Mouse (Mus musculus): ENCODE results near the gene Ephb3. TPM values are rescaled to one million over a fixed set of nuclear protein-coding genes. Genes with fewer than 3 reads are reported as not detected.
"Not testable (repeated sequence)": the region's sequence is repeated elsewhere in the genome, so short reads cannot be mapped to it uniquely, and the experiment has no call there.

The Ephb3 gene
- polyA plus RNA-seq (2015; fragmentation: Nextera tagmentation; extraction: Ambion mirVana), result 7.1 and 8.1 TPM in 2 replicates

DNA sequence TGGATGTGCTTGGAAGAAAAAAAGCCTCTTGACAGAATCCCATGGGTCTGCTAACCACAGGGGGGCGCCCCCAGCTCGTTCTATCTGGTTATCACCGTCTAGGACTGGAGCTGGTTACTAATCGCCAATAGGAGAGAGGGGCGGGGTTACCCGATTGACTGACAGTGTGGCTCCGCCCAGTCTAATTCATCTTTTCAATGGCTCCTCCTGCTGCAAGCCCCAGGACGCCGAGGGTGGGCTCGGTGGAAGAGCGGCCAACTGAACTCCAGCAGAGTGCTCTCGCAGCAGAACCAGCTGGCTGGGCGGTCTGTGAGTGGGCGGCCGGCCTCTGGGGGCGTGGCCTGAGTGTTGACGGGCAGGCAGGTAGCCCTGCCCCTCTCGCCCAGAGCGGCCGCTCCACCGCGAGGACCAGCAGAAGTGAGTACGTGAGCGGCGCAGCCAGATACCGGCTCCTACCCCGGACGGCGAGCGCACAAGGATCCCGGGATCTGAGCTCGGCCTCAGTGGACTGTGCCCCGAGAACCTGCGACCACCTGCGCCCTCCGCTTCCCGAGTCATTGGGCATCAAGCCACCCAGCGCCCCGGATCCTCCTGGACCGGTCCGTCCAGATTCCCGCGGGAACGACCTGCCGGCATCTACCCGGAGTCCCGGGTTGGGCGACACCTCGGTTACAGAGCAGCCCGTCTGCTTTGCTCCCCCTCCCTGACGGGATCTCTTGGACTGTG lies at the start of gene Ephb3:
Gene Ephb3, plus strand, starts transcription at position 389 of the 726 bp plus-strand sequence.
- under 1% methylated on average over 51 of the region's 51 CpGs for WGBS
- peak within 1 kb of the TSS; percentile 76 for H3K9ac ChIP-seq
- peaks cover 28% of the 10 kb centered on the region for H3K27me3 ChIP-seq
- peak within 1 kb of the TSS; percentile 78 for H3K4me2 ChIP-seq
- no peaks in the 10 kb centered on the region for H3K9me3 ChIP-seq (replicated peaks)
- peak within 1 kb of the TSS; percentile 63 for H3K27ac ChIP-seq
- peak within 1 kb of the TSS; percentile 72 for H3K4me3 ChIP-seq
- peaks cover 27% of the 10 kb centered on the region for H3K4me1 ChIP-seq
- H3K36me3 ChIP-seq (ENCODE audit: poor library complexity, severe bottlenecking), result no peaks in the 10 kb centered on the region
- ATAC-seq, result peak; percentile 98

DNA sequence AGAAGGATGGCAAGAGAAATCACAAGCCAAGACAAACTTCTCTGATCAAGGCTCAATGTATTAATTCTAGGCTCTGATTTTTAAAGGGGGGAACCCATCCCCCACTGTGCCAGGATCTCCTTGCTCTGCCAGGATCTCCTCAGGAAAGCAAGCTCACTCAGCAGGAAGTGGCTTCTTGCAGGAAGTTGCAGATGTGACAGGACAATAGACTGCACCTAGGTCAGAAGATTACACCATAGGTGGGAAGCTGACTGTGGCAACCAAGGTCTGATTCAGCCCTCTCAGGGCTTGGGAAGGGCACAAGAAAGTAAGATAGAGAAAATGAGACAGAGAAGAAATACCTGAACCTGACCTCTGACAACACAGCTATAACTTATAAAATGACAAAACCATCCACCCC lies 48.3 kb upstream of the Ephb3 start:
- H3K27ac ChIP-seq; H3K27me3 ChIP-seq; H3K9me3 ChIP-seq (replicated peaks); ATAC-seq; H3K4me2 ChIP-seq; H3K4me3 ChIP-seq; H3K4me1 ChIP-seq; H3K36me3 ChIP-seq (ENCODE audit: poor library complexity, severe bottlenecking); H3K9ac ChIP-seq: not testable (repeated sequence)

DNA sequence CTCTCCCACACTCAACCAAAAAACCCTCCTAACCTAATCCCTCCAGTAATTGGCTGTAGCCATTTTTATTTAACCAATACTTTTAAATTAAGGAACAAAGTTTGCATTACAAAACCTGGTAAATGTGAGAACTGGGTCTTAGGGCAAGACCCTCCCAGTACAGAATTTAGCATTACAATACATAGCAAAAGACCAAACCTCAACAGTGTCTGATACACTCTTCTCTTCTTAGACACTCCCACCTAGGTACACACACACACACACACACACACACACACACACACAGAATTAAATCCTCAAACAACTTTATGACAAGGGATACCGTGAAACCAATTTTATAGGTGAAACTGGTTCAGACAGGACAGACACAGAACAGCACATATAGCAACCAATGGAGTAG lies 45.3 kb upstream of the Ephb3 start:
- H3K4me1 ChIP-seq; H3K9ac ChIP-seq; H3K27me3 ChIP-seq; H3K9me3 ChIP-seq (replicated peaks); H3K36me3 ChIP-seq (ENCODE audit: poor library complexity, severe bottlenecking); H3K4me3 ChIP-seq; H3K4me2 ChIP-seq; ATAC-seq; H3K27ac ChIP-seq: not testable (repeated sequence)
- WGBS, result 90% methylated on average over 1 of the region's 1 CpGs

DNA sequence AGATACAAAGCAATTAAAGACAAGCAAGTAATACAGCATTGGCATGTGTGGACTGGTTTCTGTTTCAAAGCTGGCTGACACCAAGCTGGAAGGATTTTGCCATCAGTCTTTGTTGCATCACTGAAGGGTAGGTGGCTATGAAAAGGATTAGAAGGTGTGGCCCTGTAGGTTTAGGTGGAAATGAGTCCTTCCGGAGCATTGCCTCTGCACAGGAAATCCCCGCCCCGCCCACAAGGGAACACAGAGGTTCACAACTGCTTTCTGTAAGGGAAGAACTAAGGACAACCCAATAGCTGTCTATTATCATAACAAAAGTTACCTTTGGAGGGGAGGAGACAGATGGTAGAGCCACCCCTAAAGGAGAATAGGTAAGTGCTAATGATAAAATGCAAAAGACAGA lies 41.1 kb upstream of the Ephb3 start:
- not testable (repeated sequence) for H3K9me3 ChIP-seq (replicated peaks); H3K9ac ChIP-seq; H3K4me3 ChIP-seq; H3K36me3 ChIP-seq (ENCODE audit: poor library complexity, severe bottlenecking); H3K4me1 ChIP-seq; H3K27me3 ChIP-seq; H3K4me2 ChIP-seq; ATAC-seq; H3K27ac ChIP-seq
- 84% methylated on average over 3 of the region's 3 CpGs for WGBS

DNA sequence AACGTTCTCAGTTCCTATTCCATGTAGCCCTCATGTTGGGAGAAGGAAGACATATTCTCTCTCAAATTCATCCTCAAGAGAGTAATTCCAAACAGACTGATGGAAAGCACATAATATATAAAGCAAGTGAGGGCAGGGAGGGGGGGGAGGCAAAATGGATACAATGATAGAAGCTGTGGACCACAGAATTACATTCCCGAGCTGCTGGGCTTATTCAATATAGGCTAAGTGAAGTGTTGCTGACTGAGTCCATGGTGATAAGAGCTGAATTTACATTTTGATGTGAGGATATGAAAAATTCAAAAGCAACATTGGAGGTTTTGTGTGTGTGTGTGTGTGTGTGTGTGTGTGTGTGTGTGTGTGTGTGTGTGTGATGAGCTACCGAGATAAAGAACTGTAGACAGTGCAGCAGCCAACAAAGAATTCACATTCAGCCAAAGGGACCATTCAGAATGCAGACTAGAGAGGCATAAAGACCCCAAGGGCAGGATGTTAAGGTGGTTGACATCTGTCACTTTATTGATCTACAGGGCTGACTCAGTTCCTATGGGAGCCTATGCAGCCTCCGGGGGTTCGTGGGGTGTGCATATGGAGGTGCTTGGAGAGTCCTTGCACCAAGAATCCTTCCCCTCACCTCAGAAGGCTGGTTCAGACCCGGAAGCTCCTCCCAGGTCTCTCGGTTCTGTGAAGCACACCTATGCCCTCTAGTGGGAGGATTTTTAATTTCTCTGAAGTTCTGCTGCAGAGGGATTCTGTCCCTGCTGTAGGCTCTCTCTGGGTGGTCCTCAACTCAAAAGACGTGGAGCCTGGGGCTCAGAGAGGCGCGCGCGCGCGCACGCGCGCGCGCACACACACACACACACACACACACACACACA lies 39.0 kb upstream of the Ephb3 start:
- not testable (repeated sequence) for H3K4me1 ChIP-seq; H3K4me3 ChIP-seq; H3K27me3 ChIP-seq; H3K36me3 ChIP-seq (ENCODE audit: poor library complexity, severe bottlenecking); H3K9ac ChIP-seq; H3K9me3 ChIP-seq (replicated peaks); H3K4me2 ChIP-seq; H3K27ac ChIP-seq
- ATAC-seq, result peak; percentile 75; the same call in 1 of the 2 replicates
- 45% methylated on average over 6 of the region's 19 CpGs for WGBS

DNA sequence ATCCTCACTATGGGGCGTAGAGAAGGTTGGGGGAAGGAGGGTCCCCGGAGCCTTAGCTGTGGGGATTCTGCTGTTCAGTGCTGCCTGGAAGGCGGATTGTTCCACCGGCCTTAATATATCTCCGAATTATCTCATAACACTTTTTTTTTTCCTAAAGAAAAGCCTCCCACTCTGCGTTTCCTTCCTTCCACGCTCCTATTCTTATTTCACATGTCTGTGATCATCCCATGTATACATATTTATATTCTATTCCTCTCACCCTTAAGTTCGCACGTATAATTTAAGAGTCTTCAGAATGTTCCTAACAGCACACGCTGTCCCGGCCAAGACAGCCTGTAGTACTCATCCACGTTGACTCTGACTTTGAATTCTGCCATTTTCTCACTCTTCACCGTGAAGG lies 35.8 kb upstream of the Ephb3 start:
- H3K9me3 ChIP-seq (replicated peaks), result no peaks in the 10 kb centered on the region
- no peak overlapping the region for H3K4me2 ChIP-seq
- H3K36me3 ChIP-seq (ENCODE audit: poor library complexity, severe bottlenecking), result no peaks in the 10 kb centered on the region
- 91% methylated on average over 13 of the region's 13 CpGs for WGBS
- no peak for ATAC-seq
- H3K27me3 ChIP-seq, result no peaks in the 10 kb centered on the region
- no peaks in the 10 kb centered on the region for H3K4me1 ChIP-seq
- no peak overlapping the region for H3K27ac ChIP-seq
- H3K4me3 ChIP-seq, result no peak overlapping the region
- no peak overlapping the region for H3K9ac ChIP-seq

DNA sequence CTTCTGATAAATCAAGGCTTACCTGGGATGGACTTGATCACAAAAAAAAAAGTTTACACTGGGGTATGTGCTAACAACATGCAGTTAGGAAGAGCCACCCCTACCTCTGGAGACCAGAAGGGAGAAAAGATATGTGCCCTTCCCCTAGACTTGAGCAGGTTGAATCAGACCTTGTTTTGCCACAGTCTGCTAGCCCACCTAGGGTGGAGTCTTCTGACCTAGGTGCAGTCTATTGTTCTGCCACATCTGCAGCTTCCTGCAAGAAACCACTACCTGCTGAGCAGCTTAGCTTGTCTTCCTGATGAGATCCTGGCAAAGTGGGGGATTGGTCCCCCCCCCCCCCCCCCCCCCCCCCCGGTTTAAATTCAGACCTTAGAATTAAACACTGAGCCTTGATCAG lies 29.3 kb upstream of the Ephb3 start:
- Histone ChIP-seq H3K4me3 (no peak overlapping the region), H3K4me2 (no peak overlapping the region), H3K9me3 (replicated peaks) (no peaks in the 10 kb centered on the region), H3K36me3 (ENCODE audit: poor library complexity, severe bottlenecking) (no peaks in the 10 kb centered on the region), H3K27ac (no peak overlapping the region), H3K4me1 (no peaks in the 10 kb centered on the region), H3K9ac (no peak overlapping the region), H3K27me3 (no peaks in the 10 kb centered on the region)
- no peak for ATAC-seq
- no CpG with 5 or more reads among the region's 1 CpGs for WGBS

DNA sequence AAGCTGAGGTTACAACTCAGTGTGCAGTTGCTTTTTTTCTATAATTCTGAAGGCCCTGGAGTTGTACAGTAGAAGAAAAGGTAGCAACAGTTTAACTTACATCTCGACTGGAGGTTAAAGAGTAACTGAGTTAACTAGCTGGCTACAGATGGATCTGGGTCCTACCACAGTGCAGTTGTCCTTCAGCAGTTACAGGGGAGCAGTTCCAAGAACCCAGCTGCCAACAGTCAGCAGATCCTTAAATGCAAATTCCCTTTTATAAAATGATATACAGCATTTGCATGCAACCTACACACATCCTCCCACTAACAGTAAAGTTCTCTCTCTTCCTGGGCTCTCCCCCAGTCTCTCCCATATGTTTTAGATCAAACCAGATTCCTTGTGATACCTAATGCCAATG lies 22.4 kb upstream of the Ephb3 start:
- 67% methylated on average over 1 of the region's 1 CpGs for WGBS
- no peak for ATAC-seq
- Histone ChIP-seq H3K27me3 (no peaks in the 10 kb centered on the region), H3K4me1 (peaks cover 4% of the 10 kb centered on the region; the same call in 1 of the 2 replicates), H3K4me2 (no peak overlapping the region), H3K27ac (no peak overlapping the region), H3K9ac (no peak overlapping the region), H3K36me3 (ENCODE audit: poor library complexity, severe bottlenecking) (no peaks in the 10 kb centered on the region), H3K9me3 (replicated peaks) (no peaks in the 10 kb centered on the region), H3K4me3 (no peak overlapping the region)

DNA sequence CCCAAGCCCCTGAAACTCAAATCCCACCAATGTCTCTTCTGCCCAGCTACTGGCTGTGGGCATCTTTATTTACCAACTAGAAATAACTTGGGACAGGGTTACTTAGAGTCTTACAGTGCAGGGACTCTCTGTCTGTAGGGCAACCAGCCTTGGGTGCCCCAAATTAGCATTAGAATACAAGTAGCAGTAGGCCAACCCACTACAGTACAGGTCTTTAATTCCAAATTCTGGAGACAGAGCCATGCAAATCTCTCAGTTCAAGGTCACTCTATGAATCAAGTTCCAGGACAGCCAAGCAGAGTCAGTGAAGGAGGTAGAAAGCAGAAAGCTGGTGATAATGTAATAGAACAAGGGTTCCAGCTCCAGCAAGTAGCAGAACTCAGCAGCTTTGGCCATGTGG lies 19.9 kb upstream of the Ephb3 start:
- peaks cover 7% of the 10 kb centered on the region; the same call in 1 of the 2 replicates for H3K4me1 ChIP-seq
- no peak overlapping the region for H3K4me2 ChIP-seq
- no peak for ATAC-seq
- no peaks in the 10 kb centered on the region for H3K27me3 ChIP-seq
- no peak overlapping the region for H3K27ac ChIP-seq
- H3K9ac ChIP-seq, result no peak overlapping the region
- H3K9me3 ChIP-seq (replicated peaks), result no peaks in the 10 kb centered on the region
- no peak overlapping the region for H3K4me3 ChIP-seq
- H3K36me3 ChIP-seq (ENCODE audit: poor library complexity, severe bottlenecking), result no peaks in the 10 kb centered on the region

DNA sequence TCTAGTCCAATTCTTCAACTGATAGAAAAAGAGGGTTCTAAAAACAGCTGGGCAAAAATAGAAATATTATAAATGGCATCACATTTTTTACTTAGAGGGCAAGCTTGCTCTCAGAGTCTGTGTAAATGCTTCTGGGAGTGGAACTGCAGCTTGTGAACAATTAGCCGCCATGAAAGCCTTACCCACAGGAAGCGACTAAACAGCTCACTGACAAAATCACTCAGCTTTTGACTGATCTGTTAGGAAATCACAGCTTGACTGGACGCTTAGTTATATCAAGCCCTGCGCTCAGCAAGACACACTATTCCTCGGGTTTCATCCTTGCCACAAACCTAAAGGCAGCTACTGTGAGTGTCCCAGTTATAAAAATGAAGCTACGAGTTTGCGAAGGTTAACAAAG lies 17.0 kb upstream of the Ephb3 start:
- Histone ChIP-seq H3K9me3 (replicated peaks) (no peaks in the 10 kb centered on the region), H3K27me3 (no peaks in the 10 kb centered on the region), H3K9ac (no peak overlapping the region), H3K4me3 (no peak overlapping the region), H3K4me2 (no peak overlapping the region), H3K27ac (no peak overlapping the region; the same call in 1 of the 2 replicates), H3K4me1 (peaks cover 7% of the 10 kb centered on the region; the same call in 1 of the 2 replicates), H3K36me3 (ENCODE audit: poor library complexity, severe bottlenecking) (no peaks in the 10 kb centered on the region)
- 42% methylated on average over 7 of the region's 7 CpGs for WGBS
- no peak for ATAC-seq

DNA sequence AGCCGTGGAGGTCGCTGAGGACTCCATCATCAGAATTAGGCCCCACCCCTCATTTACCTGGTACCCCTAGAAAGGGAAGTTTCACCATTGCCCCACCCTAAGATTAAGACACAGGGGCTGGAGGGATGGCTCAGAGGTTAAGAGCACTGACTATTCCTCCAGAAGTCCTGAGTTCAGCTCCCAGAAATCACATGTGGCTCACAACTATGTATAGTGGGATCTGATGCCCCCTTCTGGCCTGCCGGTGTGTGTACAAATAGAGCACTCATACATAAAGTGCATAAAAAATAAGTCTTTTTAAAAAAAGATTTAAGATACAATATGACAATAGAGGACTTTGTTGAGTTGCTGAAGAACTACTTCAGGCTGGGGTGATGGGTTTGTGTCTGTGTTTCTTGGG lies 16.2 kb upstream of the Ephb3 start:
- Histone ChIP-seq H3K9ac (no peak overlapping the region), H3K4me1 (peaks cover 7% of the 10 kb centered on the region; the same call in 1 of the 2 replicates), H3K4me3 (no peak overlapping the region), H3K36me3 (ENCODE audit: poor library complexity, severe bottlenecking) (no peaks in the 10 kb centered on the region), H3K9me3 (replicated peaks) (no peaks in the 10 kb centered on the region), H3K4me2 (no peak overlapping the region), H3K27ac (no peak overlapping the region), H3K27me3 (no peaks in the 10 kb centered on the region)
- WGBS, result 84% methylated on average over 3 of the region's 3 CpGs
- ATAC-seq, result 0 out of 2 replicates have a peak, but pooled peaks have one; percentile 30

DNA sequence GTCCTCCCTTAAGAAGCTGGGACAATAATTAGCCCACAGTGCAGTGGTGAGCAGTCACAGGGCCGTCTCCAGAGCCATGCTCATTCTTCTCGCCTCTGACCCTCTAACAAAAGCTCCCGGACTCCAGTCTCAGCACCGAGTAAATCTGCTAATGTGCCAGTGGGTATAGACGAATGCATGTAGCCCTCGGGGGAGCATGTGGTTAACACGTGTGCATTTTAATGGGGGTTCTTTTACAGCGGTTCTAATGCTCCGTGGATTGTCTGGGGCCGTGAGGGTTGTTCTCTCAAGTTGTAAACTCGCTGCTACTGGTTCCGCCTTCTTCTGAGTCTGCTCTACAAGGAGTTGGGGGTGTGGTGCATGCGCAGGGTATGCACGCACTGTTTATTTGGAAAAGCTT lies 13.0 kb upstream of the Ephb3 start:
- H3K36me3 ChIP-seq (ENCODE audit: poor library complexity, severe bottlenecking), result no peaks in the 10 kb centered on the region
- no peak overlapping the region for H3K4me2 ChIP-seq
- H3K27me3 ChIP-seq, result no peaks in the 10 kb centered on the region
- peaks cover 10% of the 10 kb centered on the region; the same call in 1 of the 2 replicates for H3K4me1 ChIP-seq
- 61% methylated on average over 14 of the region's 14 CpGs for WGBS
- ATAC-seq, result no peak
- H3K9ac ChIP-seq, result no peak overlapping the region
- H3K9me3 ChIP-seq (replicated peaks), result no peaks in the 10 kb centered on the region
- no peak overlapping the region for H3K27ac ChIP-seq
- H3K4me3 ChIP-seq, result no peak overlapping the region
